Mouse (Mus musculus): ENCODE data around the gene Mmp14.

DNA sequence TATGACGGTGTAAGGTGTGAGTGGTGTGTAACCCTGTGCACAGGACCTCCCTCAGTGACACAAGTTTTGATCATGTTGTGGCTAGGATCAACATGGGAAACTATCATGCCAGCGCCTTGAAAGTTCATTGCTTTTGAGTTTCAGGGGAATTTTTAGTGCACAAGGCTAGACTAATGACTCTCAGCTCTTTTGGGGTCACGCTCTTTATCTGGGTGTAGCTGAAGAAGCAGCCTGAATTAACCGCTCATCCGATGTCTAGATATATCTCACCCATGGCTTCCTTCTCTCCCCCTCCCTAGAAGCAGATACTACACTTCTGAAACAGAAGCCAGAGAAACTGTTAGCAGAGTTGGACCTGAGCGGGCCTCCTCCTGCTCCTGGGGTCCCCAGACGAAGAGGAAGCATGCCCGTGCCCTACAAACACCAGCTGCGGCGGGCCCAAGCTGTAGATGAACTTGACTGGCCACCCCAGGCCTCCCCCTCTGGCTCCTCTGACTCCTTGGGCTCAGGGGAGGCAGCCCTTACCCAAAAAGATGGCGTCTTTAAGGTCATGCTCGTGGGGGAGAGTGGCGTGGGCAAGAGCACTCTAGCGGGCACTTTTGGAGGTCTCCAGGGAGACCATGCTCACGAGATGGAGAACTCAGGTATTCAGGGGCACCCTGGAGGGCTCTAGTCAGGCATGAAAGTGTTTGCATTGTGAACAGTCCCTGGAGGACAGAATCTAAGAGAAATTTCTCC lies 45.9 kb downstream of the Mmp14 start:
- no peak for TF ChIP-seq ZNF384 (IDR thresholded peaks at IDR 0.05; ENCODE audit: low read depth, low read length)
- TF ChIP-seq MAFK (IDR thresholded peaks at IDR 0.05; ENCODE audit: insufficient read depth, low read depth, low read length): no peak
- no peak for TF ChIP-seq HCFC1 (IDR thresholded peaks at IDR 0.05; ENCODE audit: borderline replicate concordance, insufficient read depth, low read length)

Measured in ES-E14 (cell line).